Mouse (Mus musculus) midbrain, embryonic 13.5 days (tissue): ENCODE data around the gene Agap1. TPM values are rescaled to one million over a fixed set of nuclear protein-coding genes. Genes with fewer than 3 reads are reported as not detected.
A peak's percentile ranks its signal among the peaks of the same experiment; 100 is the strongest.

Source experiments
- ATAC-seq: fragments of 200-750 bp; cut with Nextera tagmentation; 2 replicates; pipeline ENCODE4 v1.8.0; 2017; ENCODE audit warnings: mild to moderate bottlenecking, moderate TSS enrichment, moderate library complexity
- H3K27ac ChIP-seq: fragments of 300-500 bp; sonication (generic); 2 replicates; pipeline ENCODE4 v1.5.1; 2015; ENCODE audit warnings: inconsistent platforms, mild to moderate bottlenecking, moderate library complexity
- H3K27me3 ChIP-seq: fragments of 300-500 bp; sonication (generic); 2 replicates; pipeline ENCODE4 v1.6.1; 2015; ENCODE audit warnings: mild to moderate bottlenecking, inconsistent platforms
- H3K36me3 ChIP-seq: fragments of 300-500 bp; sonication (generic); 2 replicates; pipeline ENCODE4 v1.6.1; 2015; ENCODE audit warnings: mild to moderate bottlenecking, inconsistent platforms
- H3K4me1 ChIP-seq: fragments of 300-500 bp; sonication (generic); replicated peaks from 2 replicates; pipeline ENCODE4 v1.6.1; 2015; ENCODE audit warnings: inconsistent platforms
- H3K4me2 ChIP-seq: fragments of 300-500 bp; sonication (generic); replicated peaks from 2 replicates; pipeline ENCODE4 v1.6.1; 2015; ENCODE audit warnings: moderate library complexity, mild to moderate bottlenecking, inconsistent platforms
- H3K4me3 ChIP-seq: fragments of 300-500 bp; sonication (generic); replicated peaks from 2 replicates; pipeline ENCODE4 v1.5.1; 2015; ENCODE audit warnings: mild to moderate bottlenecking, inconsistent platforms
- H3K9ac ChIP-seq: fragments of 300-500 bp; sonication (generic); replicated peaks from 2 replicates; pipeline ENCODE4 v1.6.1; 2015; ENCODE audit warnings: mild to moderate bottlenecking, inconsistent platforms
- H3K9me3 ChIP-seq: fragments of 300-500 bp; sonication (generic); 2 replicates; pipeline ENCODE4 v1.6.1; 2016; ENCODE audit warnings: mild to moderate bottlenecking, inconsistent platforms
- WGBS: fragments of 180-500 bp; shearing (Covaris S2); methylation state at CpG from one replicate; pipeline ENCODE4 v1.1.7; 2015; 5-methylcytosine and 5-hydroxymethylcytosine counted together
- polyA plus RNA-seq: library from polyadenylated mRNA; unstranded; fragments of >200 nt; fragmentation: Nextera tagmentation; extraction: Ambion mirVana; gene quantifications from 2 replicates; pipeline ENCODE4 v1.2.1, GENCODE M21; 2015

Gene Agap1
- polyA plus RNA-seq, 1 experiment from 2014 or later: 50.2 TPM

DNA sequence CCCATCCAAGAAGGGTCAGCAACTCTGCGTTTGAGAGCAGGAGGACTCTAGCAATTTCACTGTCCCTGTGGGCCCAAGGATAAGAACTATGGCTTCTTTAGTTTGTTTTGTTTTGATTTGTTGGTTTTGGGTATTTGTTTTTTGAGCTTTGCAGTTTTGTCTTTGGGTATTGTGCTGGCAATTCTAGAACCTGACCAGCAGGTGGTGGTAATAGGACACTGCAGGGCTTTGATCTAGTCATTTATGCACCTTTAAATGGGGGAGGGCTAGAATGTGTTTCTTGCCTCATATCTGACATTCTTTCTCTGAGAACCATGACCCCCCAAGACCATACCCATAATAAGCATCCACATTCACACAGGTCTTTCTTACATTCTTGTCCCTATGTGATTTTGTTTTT is 315.7 kb downstream of the Agap1 start:
- no peak overlapping the region for H3K27ac ChIP-seq
- H3K4me3 ChIP-seq: no peak overlapping the region
- 0 out of 2 replicates have a peak, but pooled peaks cover 3% of the 10 kb centered on the region for H3K27me3 ChIP-seq
- H3K36me3 ChIP-seq: peaks cover 27% of the 10 kb centered on the region; the same call in 1 of the 2 replicates
- H3K4me2 ChIP-seq: no peak overlapping the region
- H3K4me1 ChIP-seq: peaks cover 39% of the 10 kb centered on the region
- H3K9ac ChIP-seq: no peak overlapping the region
- H3K9me3 ChIP-seq: no peaks in the 10 kb centered on the region
- ATAC-seq: no peak
- 79% methylated on average over 1 of the region's 1 CpGs for WGBS

DNA sequence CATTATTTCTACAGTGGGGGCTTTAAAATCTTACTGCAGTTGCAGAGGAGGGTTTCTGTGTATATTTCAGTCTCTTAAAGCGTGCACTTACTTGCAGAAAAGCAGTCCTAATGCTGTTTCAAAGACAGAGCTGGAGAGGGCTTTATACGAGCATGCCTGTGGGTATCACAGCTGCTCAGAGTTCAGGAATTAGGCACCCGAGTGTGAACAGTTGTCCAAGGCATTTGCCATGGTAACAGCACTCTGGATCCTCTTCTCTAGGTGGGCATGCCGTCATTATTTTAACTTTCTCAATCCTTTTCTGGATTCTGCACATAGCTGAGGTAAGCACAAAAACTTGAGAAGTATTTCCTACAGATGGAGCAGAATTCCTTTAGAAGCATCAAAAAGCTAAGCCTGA is 321.1 kb downstream of the Agap1 start:
- no peak overlapping the region for H3K4me2 ChIP-seq
- H3K9ac ChIP-seq: no peak overlapping the region
- no peaks in the 10 kb centered on the region for H3K9me3 ChIP-seq
- no peak overlapping the region for H3K4me3 ChIP-seq
- H3K27ac ChIP-seq: no peak overlapping the region
- ATAC-seq: no peak
- 33% methylated on average over 4 of the region's 4 CpGs for WGBS
- H3K4me1 ChIP-seq: peaks cover 11% of the 10 kb centered on the region
- 0 out of 2 replicates have a peak, but pooled peaks cover 3% of the 10 kb centered on the region for H3K27me3 ChIP-seq
- H3K36me3 ChIP-seq: peaks cover 36% of the 10 kb centered on the region

DNA sequence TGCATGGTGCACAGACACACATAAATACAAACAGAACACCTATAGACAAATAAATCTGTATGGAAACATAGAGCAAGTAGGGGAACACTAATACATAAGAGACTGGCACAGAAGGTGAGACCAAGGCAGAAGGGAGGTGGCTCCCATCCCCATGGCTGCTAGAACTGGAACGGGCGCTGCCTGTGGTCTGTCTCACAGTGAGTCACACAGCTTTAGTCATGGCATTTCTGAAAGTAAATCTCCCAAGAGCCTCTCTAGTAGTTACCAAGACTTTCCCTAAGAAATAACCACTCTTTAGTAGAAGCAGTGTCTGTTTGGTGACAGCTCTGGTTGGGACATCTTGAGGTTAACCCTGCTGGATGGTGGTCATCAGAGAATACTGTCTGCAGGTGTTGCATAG is 326.1 kb downstream of the Agap1 start:
- Histone ChIP-seq H3K4me3 (no peak overlapping the region), H3K4me1 (peaks cover 53% of the 10 kb centered on the region), H3K27ac (no peak overlapping the region), H3K4me2 (no peak overlapping the region), H3K36me3 (peaks cover 19% of the 10 kb centered on the region), H3K9me3 (no peaks in the 10 kb centered on the region), H3K9ac (no peak overlapping the region), H3K27me3 (no peaks in the 10 kb centered on the region)
- no peak for ATAC-seq
- 98% methylated on average over 2 of the region's 2 CpGs for WGBS

DNA sequence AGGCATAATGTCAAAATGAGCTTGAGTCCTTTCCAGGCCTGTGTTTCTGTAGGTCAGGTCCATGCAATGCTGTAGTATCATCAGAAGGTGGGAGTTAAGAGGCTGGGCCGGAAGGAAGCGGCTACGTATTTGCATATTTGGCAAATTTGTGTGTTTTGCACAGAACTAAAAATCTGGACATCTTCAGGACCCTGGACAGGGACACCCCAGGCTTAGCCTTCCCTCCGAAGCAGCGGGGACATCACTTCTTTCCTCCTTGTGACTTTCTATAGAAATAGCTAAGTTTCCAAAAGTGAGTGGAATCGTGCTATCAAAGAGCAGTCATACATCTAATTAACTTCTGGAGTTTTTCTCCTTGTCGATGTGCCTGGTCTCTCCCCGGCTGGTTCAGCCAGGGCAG is 327.3 kb downstream of the Agap1 start:
- no peak overlapping the region for H3K4me3 ChIP-seq
- H3K27me3 ChIP-seq: no peaks in the 10 kb centered on the region
- peaks cover 59% of the 10 kb centered on the region for H3K4me1 ChIP-seq
- WGBS: 64% methylated on average over 8 of the region's 8 CpGs
- no peak overlapping the region for H3K27ac ChIP-seq
- H3K4me2 ChIP-seq: no peak overlapping the region
- H3K9me3 ChIP-seq: no peaks in the 10 kb centered on the region
- H3K9ac ChIP-seq: no peak overlapping the region
- peaks cover 12% of the 10 kb centered on the region for H3K36me3 ChIP-seq
- ATAC-seq: no peak

DNA sequence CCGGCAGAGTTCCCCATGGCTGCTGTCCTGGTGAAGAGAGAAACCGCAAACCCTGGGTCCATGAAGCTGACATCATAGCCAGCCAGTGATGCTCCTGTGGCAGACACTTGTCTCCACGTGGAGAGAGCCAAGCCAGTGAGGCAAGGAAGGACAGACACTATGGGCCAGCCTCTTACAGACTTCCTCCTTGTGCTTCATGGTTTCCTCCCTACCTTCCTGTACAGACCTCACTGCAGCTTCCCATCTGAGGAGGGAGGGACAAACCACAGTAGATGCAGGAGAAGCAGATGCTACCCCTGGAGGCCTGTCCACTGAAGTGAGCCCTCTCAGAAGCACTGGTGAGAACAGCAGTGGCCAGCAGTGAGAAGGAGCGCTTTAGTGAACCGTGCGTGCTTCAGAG is 332.2 kb downstream of the Agap1 start:
- Histone ChIP-seq H3K9ac (no peak overlapping the region), H3K36me3 (peaks cover 28% of the 10 kb centered on the region), H3K9me3 (no peaks in the 10 kb centered on the region), H3K27ac (no peak overlapping the region), H3K4me2 (no peak overlapping the region), H3K4me1 (peaks cover 47% of the 10 kb centered on the region), H3K4me3 (no peak overlapping the region), H3K27me3 (no peaks in the 10 kb centered on the region)
- no peak for ATAC-seq
- 90% methylated on average over 6 of the region's 6 CpGs for WGBS

DNA sequence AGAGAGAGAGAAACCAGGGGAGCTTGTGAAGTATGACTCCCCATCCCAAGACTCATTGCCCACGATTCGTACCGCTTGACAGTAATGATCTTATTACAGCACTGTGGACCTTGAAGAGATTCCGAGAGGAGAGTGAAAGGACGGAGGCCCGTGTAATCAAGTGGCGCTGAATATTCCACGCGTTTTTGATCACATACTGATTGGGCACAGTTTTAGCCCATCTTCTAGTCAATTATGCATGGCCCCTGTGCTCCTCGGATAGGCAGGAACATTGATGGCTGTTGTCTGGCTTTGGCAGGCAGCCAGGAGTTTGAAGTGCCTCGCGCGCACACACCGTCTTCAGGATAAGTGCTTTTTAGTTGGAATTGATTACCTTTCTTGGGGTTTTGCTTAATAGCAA is 344.1 kb downstream of the Agap1 start:
- peak; percentile 81 for ATAC-seq
- no peak overlapping the region for H3K4me3 ChIP-seq
- H3K4me1 ChIP-seq: peaks cover 26% of the 10 kb centered on the region
- no peak overlapping the region for H3K4me2 ChIP-seq
- no peaks in the 10 kb centered on the region for H3K27me3 ChIP-seq
- H3K9me3 ChIP-seq: no peaks in the 10 kb centered on the region
- H3K9ac ChIP-seq: no peak overlapping the region
- H3K36me3 ChIP-seq: peaks cover 19% of the 10 kb centered on the region
- peak overlapping the region; percentile 54; the same call in 1 of the 2 replicates for H3K27ac ChIP-seq
- WGBS: 31% methylated on average over 14 of the region's 14 CpGs

DNA sequence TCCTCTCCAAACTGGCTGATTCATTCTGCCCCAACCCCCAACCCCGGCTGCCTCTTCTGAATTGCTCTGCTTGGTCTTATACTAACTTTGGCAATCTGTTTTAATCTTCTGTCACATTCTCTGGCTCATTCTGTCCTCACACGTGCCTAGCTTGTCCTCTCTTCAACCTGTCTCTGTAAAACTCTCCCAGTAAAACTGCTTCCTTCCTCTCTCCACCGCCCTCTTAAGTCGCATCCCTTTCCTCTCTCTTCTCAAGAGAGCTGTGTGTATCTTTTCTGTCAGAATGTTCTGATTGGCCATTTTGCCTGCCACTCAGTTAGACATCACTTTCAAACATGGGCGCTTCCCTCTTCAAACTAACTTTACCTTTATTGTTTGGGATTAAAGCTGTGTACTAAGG is 346.9 kb downstream of the Agap1 start:
- H3K4me2 ChIP-seq: no peak overlapping the region
- no peak overlapping the region for H3K4me3 ChIP-seq
- no peak overlapping the region for H3K27ac ChIP-seq
- peaks cover 26% of the 10 kb centered on the region for H3K4me1 ChIP-seq
- no peak for ATAC-seq
- 85% methylated on average over 5 of the region's 5 CpGs for WGBS
- H3K9me3 ChIP-seq: no peaks in the 10 kb centered on the region
- H3K36me3 ChIP-seq: peaks cover 15% of the 10 kb centered on the region; the same call in 1 of the 2 replicates
- no peaks in the 10 kb centered on the region for H3K27me3 ChIP-seq
- no peak overlapping the region for H3K9ac ChIP-seq

DNA sequence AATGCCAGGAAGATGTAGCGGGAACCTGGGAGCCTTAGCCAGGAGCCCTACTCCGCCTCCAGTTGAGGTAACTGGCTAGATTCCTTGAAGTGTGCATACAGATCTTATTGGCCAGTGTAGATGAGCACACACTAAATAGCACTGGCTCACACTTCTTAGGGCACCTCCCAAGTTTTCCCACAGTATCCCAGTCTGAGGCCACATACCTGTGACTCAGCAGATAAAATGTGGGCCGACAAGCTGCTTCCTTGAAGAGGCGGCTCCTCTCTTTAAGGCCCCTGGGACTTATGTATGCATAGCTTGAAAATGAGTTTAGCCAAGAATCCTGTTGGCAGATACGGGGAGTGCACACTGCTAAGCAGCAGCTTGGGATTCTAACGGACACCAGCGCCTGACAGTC is 350.4 kb downstream of the Agap1 start:
- H3K4me1 ChIP-seq: no peaks in the 10 kb centered on the region
- H3K27ac ChIP-seq: no peak overlapping the region
- ATAC-seq: no peak
- no peaks in the 10 kb centered on the region for H3K9me3 ChIP-seq
- H3K4me3 ChIP-seq: no peak overlapping the region
- no peaks in the 10 kb centered on the region for H3K27me3 ChIP-seq
- 88% methylated on average over 7 of the region's 7 CpGs for WGBS
- H3K4me2 ChIP-seq: no peak overlapping the region
- H3K9ac ChIP-seq: no peak overlapping the region
- peaks cover 17% of the 10 kb centered on the region for H3K36me3 ChIP-seq

DNA sequence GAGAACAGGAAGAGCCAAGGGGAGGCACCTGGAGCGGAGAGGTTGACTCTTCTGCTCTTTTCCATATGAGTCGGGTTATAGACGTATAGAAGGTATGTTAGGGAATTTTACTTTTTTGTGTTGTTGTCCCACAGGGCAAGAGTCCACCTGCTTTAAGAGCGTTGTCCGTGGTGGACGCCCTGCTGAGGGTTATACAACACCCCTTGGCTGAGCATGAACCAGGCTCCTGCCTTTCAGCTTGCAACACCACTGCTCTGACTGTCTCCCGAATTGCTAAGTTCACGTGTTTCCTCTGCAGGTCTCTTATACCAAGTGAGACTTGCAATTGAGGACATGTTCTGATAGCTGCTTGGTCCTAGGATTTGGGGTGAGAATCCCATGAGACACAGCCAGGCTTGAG is 358.2 kb downstream of the Agap1 start:
- WGBS: 96% methylated on average over 8 of the region's 8 CpGs
- peaks cover 12% of the 10 kb centered on the region for H3K4me1 ChIP-seq
- H3K9me3 ChIP-seq: no peaks in the 10 kb centered on the region
- no peaks in the 10 kb centered on the region for H3K27me3 ChIP-seq
- no peak overlapping the region for H3K4me2 ChIP-seq
- H3K4me3 ChIP-seq: no peak overlapping the region
- no peak overlapping the region for H3K27ac ChIP-seq
- H3K36me3 ChIP-seq: 0 out of 2 replicates have a peak, but pooled peaks cover 7% of the 10 kb centered on the region
- H3K9ac ChIP-seq: no peak overlapping the region
- ATAC-seq: no peak

DNA sequence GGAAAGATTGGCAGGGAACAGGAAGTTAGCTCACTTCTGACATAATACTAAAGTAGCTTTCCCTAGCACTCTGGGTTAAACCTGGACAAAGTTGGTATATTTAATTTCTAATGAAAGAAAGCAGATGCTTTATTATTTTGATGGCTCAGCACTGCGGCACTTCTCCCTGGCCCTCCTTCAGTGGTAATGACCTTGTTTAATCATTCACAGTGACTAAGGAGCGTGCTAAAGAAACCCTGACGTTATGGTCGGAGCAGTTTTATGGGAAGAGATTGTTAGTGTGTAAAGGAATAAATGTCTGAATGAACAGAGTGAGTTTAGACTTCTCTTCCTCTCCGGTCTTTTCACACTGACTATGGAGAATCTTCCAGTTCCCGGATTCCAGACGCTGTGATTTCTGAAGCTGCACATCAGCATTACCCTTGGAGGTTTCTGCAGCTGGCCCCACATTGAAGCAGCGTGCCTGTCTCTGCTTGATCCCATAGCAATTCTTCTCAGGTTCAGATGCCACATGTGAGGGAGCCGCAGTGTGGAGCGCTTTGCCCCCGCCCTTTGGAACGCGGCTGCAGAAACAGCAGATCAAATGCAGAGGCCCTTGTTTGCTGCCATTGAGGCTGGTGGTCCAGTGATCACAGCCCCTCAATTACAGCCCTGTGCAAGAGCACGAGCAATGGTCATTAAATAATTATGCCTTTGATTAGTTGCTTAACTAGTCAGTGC is 362.0 kb downstream of the Agap1 start:
- 48% methylated on average over 14 of the region's 14 CpGs for WGBS
- no peaks in the 10 kb centered on the region for H3K9me3 ChIP-seq
- no peak overlapping the region for H3K4me2 ChIP-seq
- H3K9ac ChIP-seq: no peak overlapping the region
- H3K27ac ChIP-seq: peak overlapping the region; percentile 16; the same call in 1 of the 2 replicates
- H3K27me3 ChIP-seq: no peaks in the 10 kb centered on the region
- peaks cover 22% of the 10 kb centered on the region for H3K4me1 ChIP-seq
- H3K36me3 ChIP-seq: 0 out of 2 replicates have a peak, but pooled peaks cover 7% of the 10 kb centered on the region
- ATAC-seq: peak; percentile 45; the same call in 1 of the 2 replicates
- no peak overlapping the region for H3K4me3 ChIP-seq

DNA sequence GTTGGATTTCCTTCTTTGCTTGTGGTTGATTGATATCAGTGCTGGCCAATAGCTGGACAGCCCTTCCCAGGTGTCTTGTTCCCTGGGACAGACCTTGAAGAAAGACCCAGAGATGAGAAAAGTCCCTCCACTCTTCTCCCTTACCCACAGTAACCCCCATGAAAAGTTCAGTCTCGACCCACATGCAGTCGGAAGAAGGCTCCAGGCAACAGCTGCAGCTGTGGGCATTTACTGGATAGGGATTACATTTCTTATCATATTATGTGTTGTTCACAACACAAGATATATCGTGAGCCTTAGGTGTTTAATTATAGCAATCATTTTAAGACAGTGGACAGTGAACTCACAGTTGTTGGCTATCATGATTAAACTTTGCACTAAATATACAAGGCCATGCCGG is 367.2 kb downstream of the Agap1 start:
- H3K4me1 ChIP-seq: peaks cover 36% of the 10 kb centered on the region
- no peaks in the 10 kb centered on the region for H3K9me3 ChIP-seq
- ATAC-seq: no peak
- 91% methylated on average over 4 of the region's 4 CpGs for WGBS
- H3K36me3 ChIP-seq: no peaks in the 10 kb centered on the region
- no peak overlapping the region for H3K4me2 ChIP-seq
- H3K9ac ChIP-seq: no peak overlapping the region
- H3K4me3 ChIP-seq: no peak overlapping the region
- no peaks in the 10 kb centered on the region for H3K27me3 ChIP-seq
- no peak overlapping the region for H3K27ac ChIP-seq

DNA sequence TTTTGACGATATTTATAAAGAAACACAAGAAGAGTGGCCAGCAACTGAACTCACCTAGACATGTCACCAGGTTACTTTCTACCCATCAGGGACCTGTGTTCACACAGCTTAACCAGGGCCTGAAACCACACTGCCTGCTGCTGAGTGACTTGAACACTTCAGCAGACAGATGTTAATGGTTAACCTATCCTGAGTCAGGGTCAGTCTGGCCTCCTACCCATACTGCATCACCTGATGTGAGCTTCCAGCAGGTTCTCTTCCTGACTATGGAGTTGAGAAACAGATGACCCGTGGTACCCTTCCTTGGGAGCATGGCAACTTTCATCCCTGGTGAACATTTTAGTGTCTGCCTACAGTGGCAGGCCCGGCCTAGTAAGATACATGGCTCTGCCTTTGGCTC is 367.8 kb downstream of the Agap1 start:
- Histone ChIP-seq H3K4me1 (peaks cover 32% of the 10 kb centered on the region), H3K27ac (no peak overlapping the region), H3K9me3 (no peaks in the 10 kb centered on the region), H3K9ac (no peak overlapping the region), H3K4me3 (no peak overlapping the region), H3K27me3 (no peaks in the 10 kb centered on the region), H3K4me2 (no peak overlapping the region), H3K36me3 (no peaks in the 10 kb centered on the region)
- no peak for ATAC-seq
- 94% methylated on average over 3 of the region's 3 CpGs for WGBS

DNA sequence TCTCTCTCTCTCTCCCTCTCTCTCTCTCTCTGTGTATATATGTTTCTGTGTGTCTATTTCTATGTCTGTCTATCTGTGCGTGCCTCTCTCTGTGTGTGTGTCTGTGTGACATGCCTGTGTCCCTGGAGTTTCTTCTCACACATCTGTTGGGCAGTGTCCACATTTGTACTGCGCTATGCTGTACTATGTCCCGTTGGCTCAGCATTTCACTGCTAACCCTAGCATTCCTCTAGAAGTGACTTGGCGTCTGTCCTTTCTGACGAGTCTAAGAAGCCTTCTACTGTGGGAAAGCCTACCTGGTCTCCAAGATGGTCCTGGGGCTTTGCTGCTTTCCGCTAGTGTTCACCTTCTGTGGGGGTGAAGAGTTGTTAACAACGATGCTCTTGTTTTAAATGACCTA is 368.4 kb downstream of the Agap1 start:
- H3K27ac ChIP-seq: no peak overlapping the region
- no peak overlapping the region for H3K9ac ChIP-seq
- ATAC-seq: no peak
- H3K4me2 ChIP-seq: no peak overlapping the region
- H3K9me3 ChIP-seq: no peaks in the 10 kb centered on the region
- no peak overlapping the region for H3K4me3 ChIP-seq
- no peaks in the 10 kb centered on the region for H3K36me3 ChIP-seq
- H3K4me1 ChIP-seq: peaks cover 29% of the 10 kb centered on the region
- WGBS: 88% methylated on average over 7 of the region's 7 CpGs
- no peaks in the 10 kb centered on the region for H3K27me3 ChIP-seq
